Comparison of ENCODE assay signal across 14 mouse cellular contexts in genomic region chr5:96412754-96413394, GRCm38 (mm10). TPM values are rescaled to one million over a fixed set of nuclear protein-coding genes. Genes with fewer than 3 reads are reported as not detected.
A peak's percentile ranks its signal among the peaks of the same experiment; 100 is the strongest.
DNase-seq lines count a peak whose midpoint lies in the region; ATAC-seq and TF ChIP-seq lines count a peak whose summit lies in the region.
"Had no signal": no experiment of that assay in that cellular context is flagged by ENCODE, and none has a peak within 500 bp of the region (broad histone marks: within the 10 kb centered on the region; RNA-seq: fewer than 3 reads in every experiment).

No protein-coding gene starts in this region.

- intact Hi-C loops in gastrocnemius, adult 2 months (cut with DNase I): no loop called here

- DNase-seq in adrenal gland, adult 2 months: peak; percentile 8
- no peak for DNase-seq in adrenal gland, postnatal 36 days
- DNase-seq in urinary bladder, postnatal 14 days (ENCODE audit: low spot score): peak; percentile 47
- no peak for DNase-seq in urinary bladder, postnatal 10 days (ENCODE audit: low spot score)
- peak; percentile 23 for DNase-seq in lung, postnatal 14 days
- DNase-seq in gastrocnemius, adult 2 months: no peak
- DNase-seq in cerebellum, adult 11-12 months: no peak
- DNase-seq: cerebellum, adult 9-11 months; forebrain, postnatal 0 days; gastrocnemius, postnatal 36 days had no signal

- TF ChIP-seq CTCF in gastrocnemius, adult 2 months (IDR thresholded peaks at IDR 0.05): no peak

- no peak for ATAC-seq in megakaryocyte, adult 5-6 weeks (ENCODE audit: poor library complexity, severe bottlenecking)
- ATAC-seq: forebrain, postnatal 0 days; Patski had no signal

- H3K27ac ChIP-seq in gastrocnemius, adult 2 months: no peak overlapping the region
- H3K27ac ChIP-seq: hindbrain, embryonic 15.5 days had no signal

- no peak overlapping the region for H3K4me3 ChIP-seq in gastrocnemius, adult 2 months
- H3K4me3 ChIP-seq: hindbrain, embryonic 15.5 days had no signal

RNA-seq across cellular contexts. Expression of gene Fras1, which starts 39.1 kb away (rescaled TPM):
- 1 to 10 TPM; 1.6 to 1.8 TPM for total RNA-seq in adrenal gland, adult 2 months (2021)
- 0.31 and 0.48 TPM in 2 replicates for polyA plus RNA-seq in adrenal gland, adult 2 months (2012; rRNA removed)
- 1 to 10 TPM; 2.0 to 2.4 TPM for total RNA-seq in adrenal gland, postnatal 36 days (2021)
- 1 to 10 TPM; 1.8 to 2.5 TPM for total RNA-seq in gastrocnemius, adult 2 months (2021)
- not detected in 2 replicates for total RNA-seq in megakaryocyte, adult 5-6 weeks (2015)
- total RNA-seq in megakaryocyte, adult 5-6 weeks (2017): not detected in 2 replicates
- total RNA-seq: megakaryocyte-erythroid progenitor cell, adult 5-6 weeks had no signal

Comparison
In these comparisons a context has a peak if more than half of its experiments do, and no peak if none do; other contexts are left out.
1. DNase-seq: peak in adrenal gland, adult 2 months (single experiment), urinary bladder, postnatal 14 days (single experiment) and lung, postnatal 14 days (single experiment); none in adrenal gland, postnatal 36 days (0 of 2), urinary bladder, postnatal 10 days (single experiment), gastrocnemius, adult 2 months (single experiment) and cerebellum, adult 11-12 months (single experiment).